Mouse (Mus musculus) B cell, adult 2 months (primary cell): Measurements from ENCODE around the gene Lcn6.
"Not testable (repeated sequence)": the region's sequence is repeated elsewhere in the genome, so short reads cannot be mapped to it uniquely, and the experiment has no call there.

Experiments
- DNase-seq, 2 experiments: peaks; one replicate each; pipeline ENCODE4 v3.0.0; 2022

Gene Lcn6

GRCm38 (mm10) chr2:25706643-25707481, 30.3 kb downstream of the Lcn6 start, which contains the start of gene Bmyc:
Gene Bmyc, plus strand, starts transcription at chr2:25706739.
- DNase-seq: peak; percentile 60 to 64

- peak; percentile 47 to 63 for DNase-seq
Observed at GRCm38 (mm10) chr2:25708121-25708520, 31.5 kb downstream of the Lcn6 start.

- DNase-seq: not testable (repeated sequence)
Observed at GRCm38 (mm10) chr2:25709056-25709455, 32.5 kb downstream of the Lcn6 start.

- not testable (repeated sequence) for DNase-seq
Observed at GRCm38 (mm10) chr2:25709791-25710190, 33.2 kb downstream of the Lcn6 start.

- not testable (repeated sequence) for DNase-seq
Observed at GRCm38 (mm10) chr2:25711641-25712040, 35.1 kb downstream of the Lcn6 start.

- DNase-seq: no peak
Observed at GRCm38 (mm10) chr2:25717222-25717621, 40.6 kb downstream of the Lcn6 start.
